Mouse (Mus musculus) stomach, embryonic 15.5 days (tissue): ENCODE data around the gene Mucl1. TPM values are rescaled to one million over a fixed set of nuclear protein-coding genes. Genes with fewer than 3 reads are reported as not detected.
"Not testable (repeated sequence)": the region's sequence is repeated elsewhere in the genome, so short reads cannot be mapped to it uniquely, and the experiment has no call there.

Experiments
- ATAC-seq: fragments of 200-750 bp; cut with Nextera tagmentation; 2 replicates; pipeline ENCODE4 v1.8.0; 2017; ENCODE audit warnings: low read depth, moderate number of reproducible peaks, moderate TSS enrichment; ENCODE audit not compliant: insufficient read depth, low FRiP score
- H3K27ac ChIP-seq: fragments of 300-500 bp; sonication (generic); 2 replicates; pipeline ENCODE4 v1.5.1; 2015; ENCODE audit warnings: mild to moderate bottlenecking, inconsistent platforms
- H3K27me3 ChIP-seq: fragments of 300-500 bp; sonication (generic); replicated peaks from 2 replicates; pipeline ENCODE4 v1.6.1; 2015; ENCODE audit warnings: inconsistent platforms
- H3K36me3 ChIP-seq: fragments of 300-500 bp; sonication (generic); 2 replicates; pipeline ENCODE4 v1.6.1; 2015; ENCODE audit warnings: inconsistent platforms
- H3K4me1 ChIP-seq: fragments of 300-500 bp; sonication (generic); 2 replicates; pipeline ENCODE4 v1.6.1; 2015; ENCODE audit warnings: inconsistent platforms
- H3K4me2 ChIP-seq: fragments of 300-500 bp; sonication (generic); 2 replicates; pipeline ENCODE4 v1.6.1; 2015; ENCODE audit warnings: mild to moderate bottlenecking, inconsistent platforms
- H3K4me3 ChIP-seq: fragments of 300-500 bp; sonication (generic); replicated peaks from 2 replicates; pipeline ENCODE4 v1.5.1; 2015; ENCODE audit warnings: inconsistent platforms
- H3K9ac ChIP-seq: fragments of 300-500 bp; sonication (generic); 2 replicates; pipeline ENCODE4 v1.6.1; 2015; ENCODE audit warnings: inconsistent platforms
- H3K9me3 ChIP-seq: fragments of 300-500 bp; sonication (generic); 2 replicates; pipeline ENCODE4 v1.6.1; 2016; ENCODE audit warnings: inconsistent platforms
- WGBS: fragments of 180-500 bp; shearing (Covaris S2); methylation state at CpG from one replicate; pipeline ENCODE4 v1.1.7; 2015; 5-methylcytosine and 5-hydroxymethylcytosine counted together
- polyA plus RNA-seq: library from polyadenylated mRNA; unstranded; fragments of >200 nt; fragmentation: Nextera tagmentation; extraction: Ambion mirVana; gene quantifications from 2 replicates; pipeline ENCODE4 v1.2.1, GENCODE M21; 2015

The Mucl1 gene
- not detected in 2 replicates for polyA plus RNA-seq

DNA sequence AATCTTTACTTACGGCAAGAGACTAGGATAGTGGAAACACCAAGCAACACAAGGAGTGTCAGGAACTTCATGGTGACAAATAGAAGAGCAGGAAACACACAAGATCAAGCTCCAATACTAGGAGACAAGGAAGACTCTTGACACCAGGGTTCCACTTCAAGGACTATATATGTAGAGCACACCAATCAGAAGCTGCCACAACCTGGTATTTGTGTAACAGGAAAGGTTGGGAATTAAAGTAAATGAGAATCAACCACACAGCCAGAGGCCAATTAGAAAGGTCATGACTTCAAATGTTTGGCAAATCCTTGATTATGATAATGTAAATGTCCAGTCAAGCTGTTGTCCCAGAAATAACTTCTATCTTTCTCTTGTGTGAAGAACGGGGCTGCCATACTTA is at the start of gene Mucl1:
Mucl1 (minus strand) TSS at position 101 of the 400 bp plus-strand sequence.
- H3K27ac ChIP-seq: no peak within 1 kb of the TSS
- H3K9ac ChIP-seq: no peak within 1 kb of the TSS
- H3K9me3 ChIP-seq: no peaks in the 10 kb centered on the region
- H3K4me3 ChIP-seq: no peak within 1 kb of the TSS
- no peaks in the 10 kb centered on the region for H3K27me3 ChIP-seq
- no peaks in the 10 kb centered on the region for H3K36me3 ChIP-seq
- H3K4me2 ChIP-seq: no peak within 1 kb of the TSS
- ATAC-seq: no peak
- H3K4me1 ChIP-seq: no peaks in the 10 kb centered on the region
- 90% methylated on average over 2 of the region's 2 CpGs for WGBS

DNA sequence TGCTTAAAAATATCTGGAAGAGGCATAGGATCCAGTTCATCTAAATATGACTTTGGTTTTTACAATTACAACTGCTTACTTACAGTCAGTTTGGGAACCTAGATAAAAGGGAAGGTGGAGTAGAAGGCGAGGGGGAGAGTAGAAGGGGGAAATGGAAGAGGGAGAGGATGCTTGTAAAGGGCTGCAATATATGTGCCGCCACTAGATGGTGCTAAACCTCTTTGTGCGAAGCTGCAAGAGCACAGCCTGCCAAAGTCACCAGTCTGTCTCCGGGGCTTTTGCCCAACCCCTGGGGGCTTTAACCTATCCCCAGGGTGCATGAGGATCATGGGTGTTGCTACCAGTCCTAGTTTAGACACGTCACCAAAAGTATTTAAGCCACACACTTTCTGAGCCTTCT is 11.6 kb upstream of the Mucl1 start:
- not testable (repeated sequence) for H3K4me2 ChIP-seq, H3K4me3 ChIP-seq, H3K9me3 ChIP-seq, H3K9ac ChIP-seq, H3K4me1 ChIP-seq, H3K36me3 ChIP-seq, H3K27ac ChIP-seq, H3K27me3 ChIP-seq, ATAC-seq
- WGBS: 4% methylated on average over 5 of the region's 5 CpGs

DNA sequence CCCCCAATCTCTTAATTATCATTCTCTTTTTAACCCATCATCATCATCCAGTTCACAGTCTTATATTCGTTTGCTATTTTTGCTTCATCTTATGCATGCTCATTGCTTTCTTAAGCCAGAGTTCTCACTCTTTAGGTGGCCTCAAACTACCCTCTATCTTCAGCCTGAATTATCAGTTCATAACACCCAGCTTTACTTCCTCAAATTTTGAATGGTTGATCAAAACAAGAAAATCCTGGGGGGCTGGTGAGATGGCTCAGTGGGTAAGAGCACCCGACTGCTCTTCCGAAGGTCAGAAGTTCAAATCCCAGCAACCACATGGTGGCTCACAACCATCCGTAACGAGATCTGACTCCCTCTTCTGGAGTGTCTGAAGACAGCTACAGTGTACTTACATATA is 38.4 kb downstream of the Mucl1 start:
- WGBS: 79% methylated on average over 5 of the region's 5 CpGs
- H3K4me1 ChIP-seq, H3K36me3 ChIP-seq, H3K4me3 ChIP-seq, H3K9me3 ChIP-seq, H3K9ac ChIP-seq, ATAC-seq, H3K27me3 ChIP-seq, H3K4me2 ChIP-seq, H3K27ac ChIP-seq: not testable (repeated sequence)

Other genes starting within 250 kb of the Mucl1 start
- gene Ppp1r1a, start 217.5 kb downstream of the Mucl1 start, polyA plus RNA-seq: 12.3 and 13.3 TPM in 2 replicates
- gene Glycam1, start 190.4 kb downstream of the Mucl1 start, polyA plus RNA-seq: not detected in 2 replicates
- gene Mucl2, start 143.8 kb upstream of the Mucl1 start, polyA plus RNA-seq: not detected in 2 replicates